Mouse (Mus musculus) myocyte (in vitro differentiated cells): ENCODE data around the gene Ets1. TPM values are rescaled to one million over a fixed set of nuclear protein-coding genes. Genes with fewer than 3 reads are reported as not detected.

ENCODE experiments used
- H3K27me3 ChIP-seq: one replicate; pipeline ENCODE4 v1.6.1; 2011; ENCODE audit not compliant: control insufficient read depth, insufficient read depth, insufficient read length
- H3K36me3 ChIP-seq: one replicate; pipeline ENCODE4 v1.6.1; 2011; ENCODE audit not compliant: control insufficient read depth, insufficient read depth
- H3K4me2 ChIP-seq: one replicate; pipeline ENCODE4 v1.6.1; 2011; ENCODE audit warnings: low read depth, control low read depth
- H3K4me3 ChIP-seq: one replicate; pipeline ENCODE4 v1.5.1; 2011; ENCODE audit warnings: mild to moderate bottlenecking, control low read depth, moderate library complexity
- H3K79me2 ChIP-seq: one replicate; pipeline ENCODE4 v1.6.1; 2011; ENCODE audit not compliant: control insufficient read depth, insufficient read depth
- H3ac ChIP-seq: one replicate; pipeline ENCODE4 v1.6.1; 2011; ENCODE audit not compliant: control insufficient read depth, insufficient read length
- CEBPB ChIP-seq: IDR thresholded peaks from 2 replicates; pipeline ENCODE4 v1.6.1; 2011; ENCODE audit warnings: mild to moderate bottlenecking, moderate library complexity; ENCODE audit not compliant: poor library complexity, insufficient read depth, severe bottlenecking
- E2F4 ChIP-seq: IDR thresholded peaks from one replicate; pipeline ENCODE4 v1.6.1; 2011; ENCODE audit warnings: mild to moderate bottlenecking, control low read depth, moderate library complexity; ENCODE audit not compliant: insufficient read depth
- MAX ChIP-seq: IDR thresholded peaks from one replicate; pipeline ENCODE4 v1.6.1; 2011; ENCODE audit warnings: low read depth, mild to moderate bottlenecking, control low read depth
- MYOD1 ChIP-seq, 3 experiments: IDR thresholded peaks; one replicate each; pipeline ENCODE4 v1.6.1; 2011; ENCODE audit warnings: control low read depth in 2 of 3, low read depth in 2 of 3, mild to moderate bottlenecking in 2 of 3, moderate library complexity in 1 of 3; ENCODE audit not compliant: insufficient read length in 2 of 3, control insufficient read depth in 1 of 3
- MYOG ChIP-seq, 3 experiments: IDR thresholded peaks; one replicate each; pipeline ENCODE4 v1.6.1; 2011; ENCODE audit warnings: control low read depth in 2 of 3, low read depth in 2 of 3, mild to moderate bottlenecking in 2 of 3; ENCODE audit not compliant: insufficient read length in 2 of 3, control insufficient read depth in 1 of 3, insufficient read depth in 1 of 3
- POLR2A ChIP-seq: IDR thresholded peaks from one replicate; pipeline ENCODE4 v1.6.1; 2011; ENCODE audit warnings: low read depth, mild to moderate bottlenecking, control low read depth, moderate library complexity; ENCODE audit not compliant: insufficient read length
- POLR2AphosphoS2 ChIP-seq: IDR thresholded peaks from one replicate; pipeline ENCODE4 v1.6.1; 2011; ENCODE audit warnings: low read depth, control low read depth; ENCODE audit not compliant: insufficient read length
- REST ChIP-seq: IDR thresholded peaks from one replicate; pipeline ENCODE4 v1.6.1; 2011; ENCODE audit warnings: mild to moderate bottlenecking, control low read depth, moderate library complexity; ENCODE audit not compliant: insufficient read depth, insufficient read length
- SRF ChIP-seq: IDR thresholded peaks from one replicate; pipeline ENCODE4 v1.6.1; 2011; ENCODE audit warnings: low read depth; ENCODE audit not compliant: control insufficient read depth, insufficient read length
- TCF12 ChIP-seq: IDR thresholded peaks from one replicate; pipeline ENCODE4 v1.6.1; 2011; ENCODE audit warnings: mild to moderate bottlenecking, control low read depth; ENCODE audit not compliant: poor library complexity, insufficient read depth, severe bottlenecking
- TCF3 ChIP-seq: IDR thresholded peaks from one replicate; pipeline ENCODE4 v1.6.1; 2011; ENCODE audit warnings: low read depth, control low read depth; ENCODE audit not compliant: insufficient read length
- USF1 ChIP-seq: IDR thresholded peaks from one replicate; pipeline ENCODE4 v1.6.1; 2011; ENCODE audit warnings: low read depth, mild to moderate bottlenecking, control low read depth, moderate library complexity
- polyA plus RNA-seq: library from polyadenylated mRNA; unstranded; fragments of >200 nt; fragmentation: generic; extraction: Trizol; gene quantifications from one replicate; pipeline ENCODE4 v1.2.1, GENCODE M21; 2012; ENCODE audit warnings: missing spikeins

The Ets1 gene
- polyA plus RNA-seq, 1 experiment = 5.4 TPM

DNA sequence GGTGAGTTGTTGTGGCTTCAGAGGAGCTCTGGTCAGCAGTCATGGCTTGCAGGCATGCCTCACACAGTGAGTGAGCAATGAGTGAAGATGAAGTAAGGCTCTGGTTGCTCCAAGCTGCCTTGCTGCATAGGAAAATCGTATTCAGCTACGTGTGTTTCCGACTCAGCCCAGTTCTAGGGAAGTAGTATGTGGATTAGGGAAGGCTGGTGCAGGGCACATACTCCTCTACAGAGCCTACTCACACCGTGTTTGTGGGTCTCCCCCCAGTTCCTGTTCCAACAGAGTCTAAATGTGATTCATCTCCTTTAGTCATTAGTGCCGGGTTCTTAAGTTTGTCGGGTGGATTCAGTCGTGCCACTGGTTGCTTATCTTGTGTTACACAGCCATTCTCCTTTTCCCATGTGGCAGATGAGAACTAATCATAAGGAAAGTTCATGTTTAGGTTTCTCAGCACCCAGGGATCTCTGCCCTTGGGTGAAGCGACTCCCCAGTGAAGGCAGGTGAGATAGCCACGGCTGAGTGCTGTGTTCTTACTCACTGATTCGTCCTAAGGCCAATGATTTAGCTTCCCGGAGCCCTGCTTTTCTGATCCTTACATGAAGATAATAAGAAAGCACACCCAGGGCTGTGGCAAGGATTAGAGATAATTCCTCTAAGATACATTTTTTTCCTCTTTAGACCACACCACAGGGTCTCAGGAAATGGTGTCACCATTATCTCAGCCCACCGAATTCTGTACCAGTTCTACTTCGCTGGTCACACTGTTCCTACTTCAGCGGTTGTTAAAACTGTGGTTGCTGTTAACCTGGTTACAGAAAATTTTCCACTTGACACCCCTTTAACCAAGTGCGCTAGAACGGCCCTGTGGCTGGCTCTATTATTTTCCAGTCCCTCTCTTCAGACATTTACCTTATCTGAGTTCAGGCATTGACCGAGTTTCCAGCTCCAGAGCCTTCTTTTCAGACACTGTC lies 74.0 kb downstream of the Ets1 start:
- H3K27me3 ChIP-seq = no peaks in the 10 kb centered on the region
- TF ChIP-seq CEBPB = no peak
- no peak for TF ChIP-seq TCF3
- no peak for TF ChIP-seq SRF
- TF ChIP-seq MAX = no peak
- no peak for TF ChIP-seq USF1
- TF ChIP-seq MYOG (IDR thresholded peaks at IDR 0.05; ENCODE audit: control insufficient read depth in 1 of 3, insufficient read depth in 1 of 3, insufficient read length in 2 of 3, low read depth in 2 of 3) = no peak
- TF ChIP-seq POLR2AphosphoS2 = no peak
- no peak for TF ChIP-seq E2F4
- TF ChIP-seq REST = no peak
- no peak for TF ChIP-seq MYOD1 (IDR thresholded peaks at IDR 0.05; ENCODE audit: control insufficient read depth in 1 of 3, insufficient read length in 2 of 3, low read depth in 2 of 3)
- no peak for TF ChIP-seq POLR2A
- no peak overlapping the region for H3ac ChIP-seq
- H3K79me2 ChIP-seq = peaks cover 80% of the 10 kb centered on the region
- H3K4me2 ChIP-seq = peak overlapping the region; percentile 77
- H3K36me3 ChIP-seq = no peaks in the 10 kb centered on the region
- H3K4me3 ChIP-seq = peak overlapping the region; percentile 9

DNA sequence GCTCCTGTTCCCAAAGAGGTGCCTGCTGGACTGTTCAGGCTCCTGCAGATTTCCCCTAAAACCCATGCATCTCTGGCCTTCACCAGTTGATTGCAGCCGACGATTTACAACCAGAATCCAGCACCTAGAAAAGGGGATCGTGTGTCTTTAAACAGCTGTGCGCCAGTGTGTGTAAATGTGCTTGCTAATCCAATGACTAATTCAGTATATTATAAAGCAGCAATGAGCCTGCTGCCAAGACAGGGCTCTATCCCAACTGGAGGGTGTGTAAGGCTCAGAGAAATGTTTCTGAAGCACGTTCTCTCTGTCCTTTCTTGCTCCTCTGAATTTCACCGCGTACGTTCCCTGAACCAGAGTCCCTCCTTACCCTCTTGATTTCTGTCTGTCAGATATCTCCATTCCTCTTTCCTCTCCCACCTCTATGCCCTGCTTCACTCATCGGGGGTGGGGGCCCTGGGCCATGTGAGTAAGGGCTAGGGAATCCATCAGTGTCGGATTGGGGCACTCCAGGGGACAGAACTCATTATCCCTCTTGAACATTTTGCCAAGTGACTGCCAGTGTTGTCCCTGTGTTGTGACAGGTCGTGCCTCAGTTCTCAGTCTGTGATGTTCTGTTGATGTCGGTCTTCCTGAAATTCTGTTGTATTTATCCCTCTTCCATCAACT lies 75.1 kb downstream of the Ets1 start:
- TF ChIP-seq MYOG (IDR thresholded peaks at IDR 0.05; ENCODE audit: control insufficient read depth in 1 of 3, insufficient read depth in 1 of 3, insufficient read length in 2 of 3, low read depth in 2 of 3) (peak in 1 of 3 experiments; percentile 50), POLR2AphosphoS2 (no peak), MYOD1 (IDR thresholded peaks at IDR 0.05; ENCODE audit: control insufficient read depth in 1 of 3, insufficient read length in 2 of 3, low read depth in 2 of 3) (peak in 2 of 3 experiments; percentile 40 to 44), TCF12 (peak; percentile 2), USF1 (no peak)
- Histone ChIP-seq H3ac (no peak overlapping the region), H3K4me3 (peak overlapping the region; percentile 9), H3K36me3 (no peaks in the 10 kb centered on the region), H3K27me3 (no peaks in the 10 kb centered on the region), H3K79me2 (peaks cover 77% of the 10 kb centered on the region), H3K4me2 (peak overlapping the region; percentile 77)

DNA sequence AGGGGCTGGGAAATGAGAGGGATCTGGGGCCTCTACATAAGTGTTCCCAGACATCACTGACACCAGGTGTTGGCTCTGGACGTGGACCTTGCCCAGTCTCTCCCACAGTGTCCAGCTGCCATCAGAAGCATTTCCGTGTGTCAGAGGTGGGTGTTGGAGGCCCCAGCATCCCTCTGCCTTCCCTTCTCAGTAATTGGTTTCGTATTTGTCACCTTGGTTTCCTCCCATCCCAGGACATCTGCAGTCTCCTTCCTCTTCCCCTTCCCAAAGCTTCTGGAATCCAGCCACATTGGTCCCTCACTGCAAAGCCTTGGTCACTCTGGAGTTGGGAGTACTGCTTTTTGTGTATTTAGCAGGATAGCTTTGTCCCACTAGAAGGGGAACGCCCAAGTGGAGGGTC lies 75.7 kb downstream of the Ets1 start:
- Histone ChIP-seq H3K79me2 (peaks cover 74% of the 10 kb centered on the region), H3K4me2 (peak overlapping the region; percentile 77), H3K36me3 (no peaks in the 10 kb centered on the region), H3K27me3 (no peaks in the 10 kb centered on the region), H3K4me3 (no peak overlapping the region), H3ac (no peak overlapping the region)
- TF ChIP-seq TCF12 (no peak), CEBPB (no peak), POLR2A (no peak), MYOG (IDR thresholded peaks at IDR 0.05; ENCODE audit: control insufficient read depth in 1 of 3, insufficient read depth in 1 of 3, insufficient read length in 2 of 3, low read depth in 2 of 3) (no peak), MAX (no peak), USF1 (no peak)

DNA sequence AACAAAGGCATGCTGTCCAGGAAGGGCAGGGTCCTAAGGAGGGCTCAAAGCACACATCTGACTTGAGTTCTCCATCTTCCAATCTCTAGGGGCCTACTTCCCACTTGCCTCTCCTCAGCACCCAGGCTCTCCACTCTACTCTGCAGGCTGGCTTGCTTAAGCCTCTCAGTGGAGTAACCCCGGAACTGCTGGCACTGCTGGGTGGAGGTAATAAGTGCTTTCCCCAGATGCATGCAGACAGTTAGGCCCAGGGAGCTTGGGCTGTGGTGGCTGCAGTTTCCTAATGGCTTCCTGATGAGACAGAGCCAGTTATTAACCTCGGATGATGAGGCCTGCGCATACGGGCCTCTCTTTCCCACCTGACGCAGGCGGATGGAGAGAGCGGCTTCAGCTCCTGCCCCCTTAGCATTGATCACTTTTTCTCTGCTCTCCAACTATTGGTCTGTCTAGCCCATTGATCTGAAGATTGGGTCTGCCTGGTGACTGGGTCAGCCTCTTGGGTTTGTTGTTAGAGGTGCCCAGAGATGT lies 76.4 kb downstream of the Ets1 start:
- no peak overlapping the region for H3K4me3 ChIP-seq
- no peaks in the 10 kb centered on the region for H3K27me3 ChIP-seq
- H3ac ChIP-seq = no peak overlapping the region
- no peaks in the 10 kb centered on the region for H3K36me3 ChIP-seq
- H3K79me2 ChIP-seq = peaks cover 74% of the 10 kb centered on the region
- no peak overlapping the region for H3K4me2 ChIP-seq
- no peak for TF ChIP-seq POLR2AphosphoS2
- no peak for TF ChIP-seq E2F4
- TF ChIP-seq MAX = no peak
- no peak for TF ChIP-seq POLR2A
- no peak for TF ChIP-seq SRF
- no peak for TF ChIP-seq REST
- TF ChIP-seq MYOD1 (IDR thresholded peaks at IDR 0.05; ENCODE audit: control insufficient read depth in 1 of 3, insufficient read length in 2 of 3, low read depth in 2 of 3) = no peak
- no peak for TF ChIP-seq CEBPB
- no peak for TF ChIP-seq USF1
- TF ChIP-seq TCF3 = no peak
- TF ChIP-seq MYOG (IDR thresholded peaks at IDR 0.05; ENCODE audit: control insufficient read depth in 1 of 3, insufficient read depth in 1 of 3, insufficient read length in 2 of 3, low read depth in 2 of 3) = no peak
- no peak for TF ChIP-seq TCF12
